Mouse (Mus musculus) midbrain, embryonic 14.5 days (tissue): ENCODE results near the gene Ccdc18. TPM values are rescaled to one million over a fixed set of nuclear protein-coding genes. Genes with fewer than 3 reads are reported as not detected.
"Not testable (repeated sequence)": the region's sequence is repeated elsewhere in the genome, so short reads cannot be mapped to it uniquely, and the experiment has no call there.

Source experiments
- ATAC-seq: fragments of 200-750 bp; cut with Nextera tagmentation; 2 replicates; pipeline ENCODE4 v1.8.0; 2017; ENCODE audit warnings: moderate number of reproducible peaks, moderate library complexity; ENCODE audit not compliant: low FRiP score, low TSS enrichment
- DNase-seq: peaks from one replicate; pipeline ENCODE4 v3.0.0-alpha.2; 2015
- H3K27ac ChIP-seq: fragments of 300-500 bp; sonication (generic); replicated peaks from 2 replicates; pipeline ENCODE4 v1.5.1; 2014; ENCODE audit warnings: mild to moderate bottlenecking, low read depth, low read length, moderate library complexity
- H3K27me3 ChIP-seq: fragments of 300-500 bp; sonication (generic); 2 replicates; pipeline ENCODE4 v1.6.1; 2014; ENCODE audit warnings: low read length, control low read depth, mixed read lengths; ENCODE audit not compliant: control insufficient read depth, insufficient read depth
- H3K36me3 ChIP-seq: fragments of 300-500 bp; sonication (generic); 2 replicates; pipeline ENCODE4 v1.6.1; 2014; ENCODE audit warnings: low read length, control low read depth; ENCODE audit not compliant: control insufficient read depth, insufficient read depth
- H3K4me1 ChIP-seq: fragments of 300-500 bp; sonication (generic); 2 replicates; pipeline ENCODE4 v1.6.1; 2014; ENCODE audit warnings: mild to moderate bottlenecking, antibody characterized with exemption, low read length, control low read depth; ENCODE audit not compliant: control insufficient read depth, insufficient read depth
- H3K4me2 ChIP-seq: fragments of 300-500 bp; sonication (generic); 2 replicates; pipeline ENCODE4 v1.6.1; 2014; ENCODE audit warnings: mild to moderate bottlenecking, low read length, moderate library complexity
- H3K4me3 ChIP-seq: fragments of 300-500 bp; sonication (generic); replicated peaks from 2 replicates; pipeline ENCODE4 v1.5.1; 2014; ENCODE audit warnings: low read depth, low read length
- H3K9ac ChIP-seq: fragments of 300-500 bp; sonication (generic); replicated peaks from 2 replicates; pipeline ENCODE4 v1.6.1; 2014; ENCODE audit warnings: mild to moderate bottlenecking, low read length, moderate library complexity
- H3K9me3 ChIP-seq: fragments of 300-500 bp; sonication (generic); 2 replicates; pipeline ENCODE4 v1.6.1; 2016; ENCODE audit warnings: low read length, control low read depth, mixed read lengths; ENCODE audit not compliant: control insufficient read depth
- WGBS: fragments of 180-500 bp; shearing (Covaris S2); extraction: QIAGEN DNeasy Blood & Tissue Kit; methylation state at CpG from one replicate; pipeline ENCODE4 v1.1.7; 2014; 5-methylcytosine and 5-hydroxymethylcytosine counted together
- polyA plus RNA-seq: library from polyadenylated mRNA; unstranded; fragments of >200 nt; fragmentation: Nextera tagmentation; extraction: Ambion mirVana; gene quantifications from 2 replicates; pipeline ENCODE4 v1.2.1, GENCODE M21; 2014

Ccdc18 gene
- polyA plus RNA-seq, 1 experiment from 2014 or later = 3.1 TPM

DNA sequence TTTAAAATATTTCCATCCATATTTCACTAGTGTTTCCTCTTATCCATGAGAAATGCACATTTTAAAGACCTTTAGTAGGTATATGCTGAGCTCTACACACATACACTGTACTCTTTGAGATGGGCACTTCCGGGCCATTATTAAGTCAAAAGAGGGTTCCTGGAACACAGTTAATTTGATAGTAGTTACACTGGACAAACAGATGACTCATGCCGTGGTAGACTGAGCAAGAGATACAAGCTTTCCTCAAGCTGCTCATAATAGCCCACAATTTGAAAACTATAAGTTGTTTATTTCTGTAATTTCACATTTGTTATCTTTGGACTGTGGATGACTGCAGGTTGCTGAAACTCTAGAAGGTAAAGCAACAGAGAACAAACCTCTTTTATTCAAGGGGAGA lies 82.3 kb downstream of the Ccdc18 start:
- Histone ChIP-seq H3K9ac (no peak overlapping the region), H3K9me3 (no peaks in the 10 kb centered on the region), H3K4me3 (no peak overlapping the region), H3K36me3 (no peaks in the 10 kb centered on the region), H3K27me3 (no peaks in the 10 kb centered on the region), H3K27ac (no peak overlapping the region), H3K4me2 (no peak overlapping the region), H3K4me1 (no peaks in the 10 kb centered on the region)
- ATAC-seq (no peak), DNase-seq (no peak)
- WGBS = 93% methylated on average over 2 of the region's 2 CpGs

DNA sequence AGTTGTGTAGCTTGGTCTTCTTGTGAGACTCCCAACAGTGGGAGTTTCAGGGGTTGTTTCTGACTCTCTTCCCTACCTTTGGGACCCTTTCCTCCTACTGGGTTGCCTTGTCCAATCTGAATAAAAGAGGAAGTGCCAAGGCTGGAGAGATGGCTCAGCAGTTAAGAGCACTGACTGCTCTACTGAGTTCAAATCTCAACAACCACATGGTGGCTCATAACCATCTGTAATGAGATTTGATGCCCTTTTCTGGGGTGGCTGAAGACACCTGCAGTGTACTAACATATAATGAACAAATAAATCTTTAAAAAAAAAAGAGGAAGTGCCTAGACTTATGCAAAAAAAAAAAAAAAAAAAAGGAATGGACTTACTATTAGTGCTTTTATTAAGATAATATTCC lies 91.4 kb downstream of the Ccdc18 start:
- ATAC-seq = no peak
- H3K9ac ChIP-seq = no peak overlapping the region
- H3K27me3 ChIP-seq = no peaks in the 10 kb centered on the region
- H3K4me2 ChIP-seq = no peak overlapping the region
- no peak overlapping the region for H3K27ac ChIP-seq
- H3K36me3 ChIP-seq = no peaks in the 10 kb centered on the region
- H3K4me1 ChIP-seq = no peaks in the 10 kb centered on the region
- no peaks in the 10 kb centered on the region for H3K9me3 ChIP-seq
- H3K4me3 ChIP-seq = no peak overlapping the region
- DNase-seq = no peak

GRCm38 (mm10) chr5:108226159-108226558 lies 93.5 kb downstream of the Ccdc18 start:
- ATAC-seq (no peak), DNase-seq (no peak)
- no peaks in the 10 kb centered on the region for H3K36me3 ChIP-seq
- no peaks in the 10 kb centered on the region for H3K27me3 ChIP-seq
- no peak overlapping the region for H3K4me2 ChIP-seq
- no peak overlapping the region for H3K9ac ChIP-seq
- H3K4me3 ChIP-seq = no peak overlapping the region
- H3K9me3 ChIP-seq = no peaks in the 10 kb centered on the region
- no peak overlapping the region for H3K27ac ChIP-seq
- H3K4me1 ChIP-seq = no peaks in the 10 kb centered on the region

DNA sequence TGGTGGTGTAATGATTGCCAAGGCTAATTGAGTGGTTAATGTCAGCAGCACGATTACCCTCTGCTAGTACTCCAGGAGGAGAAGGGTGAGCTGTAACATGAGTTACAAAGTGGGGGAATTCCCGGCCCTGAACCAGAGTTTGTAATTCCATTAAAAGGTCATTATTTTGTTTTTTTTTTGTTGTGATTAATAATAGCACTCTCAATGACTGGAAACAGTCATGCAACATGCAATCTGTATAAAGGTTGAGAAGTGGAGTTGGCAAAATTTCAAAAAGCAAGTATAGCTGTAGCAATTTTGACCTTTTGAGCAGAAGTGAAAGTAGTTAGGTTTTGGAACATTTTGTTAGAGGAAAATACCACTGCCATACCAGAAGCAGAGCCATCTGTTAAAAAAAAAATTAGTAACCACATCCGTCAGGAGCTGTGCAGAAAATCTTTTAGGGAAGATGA lies 113.7 kb downstream of the Ccdc18 start:
- 76% methylated on average over 3 of the region's 3 CpGs for whole genome bisulfite sequencing
- Histone ChIP-seq H3K4me1 (no peaks in the 10 kb centered on the region), H3K4me3 (no peak overlapping the region), H3K4me2 (no peak overlapping the region), H3K9me3 (no peaks in the 10 kb centered on the region), H3K36me3 (no peaks in the 10 kb centered on the region), H3K27ac (no peak overlapping the region), H3K27me3 (no peaks in the 10 kb centered on the region), H3K9ac (no peak overlapping the region)
- DNase-seq = no peak
- no peak for ATAC-seq

GRCm38 (mm10) chr5:108250033-108250432 lies 117.4 kb downstream of the Ccdc18 start:
- 68% methylated on average over 2 of the region's 2 CpGs for WGBS
- H3K27ac ChIP-seq = no peak overlapping the region
- no peak overlapping the region for H3K4me3 ChIP-seq
- DNase-seq = no peak
- H3K9me3 ChIP-seq = no peaks in the 10 kb centered on the region
- H3K27me3 ChIP-seq = no peaks in the 10 kb centered on the region
- no peaks in the 10 kb centered on the region for H3K4me1 ChIP-seq
- H3K4me2 ChIP-seq = no peak overlapping the region
- H3K9ac ChIP-seq = no peak overlapping the region
- no peaks in the 10 kb centered on the region for H3K36me3 ChIP-seq
- no peak for ATAC-seq

GRCm38 (mm10) chr5:108255259-108255658 lies 122.6 kb downstream of the Ccdc18 start:
- Histone ChIP-seq H3K4me2 (no peak overlapping the region), H3K4me1 (no peaks in the 10 kb centered on the region), H3K36me3 (no peaks in the 10 kb centered on the region), H3K9ac (no peak overlapping the region), H3K9me3 (no peaks in the 10 kb centered on the region), H3K27me3 (no peaks in the 10 kb centered on the region), H3K4me3 (no peak overlapping the region), H3K27ac (no peak overlapping the region)
- WGBS = 89% methylated on average over 5 of the region's 5 CpGs
- DNase-seq (no peak), ATAC-seq (no peak)

- peak; percentile 7 for DNase-seq
- no peak overlapping the region for H3K27ac ChIP-seq
- no peaks in the 10 kb centered on the region for H3K36me3 ChIP-seq
- ATAC-seq = no peak
- H3K9me3 ChIP-seq = no peaks in the 10 kb centered on the region
- 57% methylated on average over 4 of the region's 4 CpGs for WGBS
- H3K4me2 ChIP-seq = no peak overlapping the region
- H3K27me3 ChIP-seq = no peaks in the 10 kb centered on the region
- no peaks in the 10 kb centered on the region; the same call in 1 of the 2 replicates for H3K4me1 ChIP-seq
- no peak overlapping the region for H3K4me3 ChIP-seq
- no peak overlapping the region for H3K9ac ChIP-seq
Observed at GRCm38 (mm10) chr5:108262722-108263121, 130.0 kb downstream of the Ccdc18 start.

DNA sequence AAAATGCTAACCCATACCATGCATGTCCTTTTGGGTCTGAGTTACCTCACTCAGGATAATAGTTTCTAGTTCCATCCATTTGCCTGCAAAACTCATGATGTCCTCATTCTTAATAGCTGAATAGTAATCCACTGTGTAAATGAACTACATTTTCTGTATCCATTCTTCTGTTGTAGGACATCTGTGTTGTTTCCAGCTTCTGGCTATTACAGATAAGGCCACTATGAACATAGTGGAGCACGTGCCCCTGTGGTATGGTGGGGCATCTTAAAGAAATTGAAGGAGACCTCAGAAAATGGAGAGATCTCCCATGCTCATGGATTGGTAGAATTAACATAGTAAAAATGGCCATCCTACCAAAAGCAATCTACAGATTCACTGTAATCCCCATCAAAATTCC lies 131.1 kb downstream of the Ccdc18 start:
- DNase-seq, H3K9me3 ChIP-seq, H3K27ac ChIP-seq, ATAC-seq, H3K4me1 ChIP-seq, H3K27me3 ChIP-seq, H3K4me2 ChIP-seq, H3K9ac ChIP-seq, H3K36me3 ChIP-seq, H3K4me3 ChIP-seq: not testable (repeated sequence)
- 78% methylated on average over 1 of the region's 1 CpGs for WGBS

DNA sequence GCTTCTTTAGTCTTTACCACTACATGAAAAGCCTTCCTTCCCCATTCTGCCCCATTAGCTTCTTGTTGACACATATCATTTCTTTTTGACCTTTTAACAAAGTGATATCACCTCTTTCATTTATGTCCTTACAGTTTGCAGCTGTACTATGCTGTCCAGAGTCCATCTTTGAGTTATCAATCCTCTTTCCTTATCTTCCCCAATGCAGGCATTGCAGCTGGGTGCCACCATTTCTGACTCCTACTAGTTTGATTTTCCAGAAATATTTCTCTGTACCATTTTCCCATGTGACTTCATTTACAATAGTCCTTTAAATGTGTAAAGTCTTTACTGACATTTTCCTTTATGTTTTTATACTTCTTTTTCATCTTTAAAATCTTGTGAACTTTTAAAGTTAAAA lies 134.3 kb downstream of the Ccdc18 start:
- no peak for DNase-seq
- Histone ChIP-seq H3K4me1 (peaks cover 22% of the 10 kb centered on the region), H3K4me3 (no peak overlapping the region), H3K27ac (no peak overlapping the region), H3K9ac (no peak overlapping the region), H3K27me3 (no peaks in the 10 kb centered on the region), H3K4me2 (no peak overlapping the region), H3K36me3 (no peaks in the 10 kb centered on the region), H3K9me3 (no peaks in the 10 kb centered on the region)
- ATAC-seq = no peak
